Mouse (Mus musculus) kidney, adult 2 months (tissue): Measurements from ENCODE around the gene Maats1. TPM values are rescaled to one million over a fixed set of nuclear protein-coding genes. Genes with fewer than 3 reads are reported as not detected.

ENCODE experiments used
- DNase-seq: peaks from one replicate; pipeline ENCODE4 v3.0.0; 2021
- H3K27ac ChIP-seq: fragments of 200-500 bp; 2 replicates; pipeline ENCODE4 v1.5.1; 2012; ENCODE audit warnings: low read depth, low read length, control low read depth, inconsistent platforms; ENCODE audit not compliant: insufficient read depth
- H3K27me3 ChIP-seq: fragments of 200-500 bp; replicated peaks from 2 replicates; pipeline ENCODE4 v1.6.1; 2012; ENCODE audit warnings: mild to moderate bottlenecking, moderate library complexity, low read length, inconsistent platforms; ENCODE audit not compliant: control insufficient read depth, insufficient read depth
- H3K36me3 ChIP-seq: fragments of 200-500 bp; 2 replicates; pipeline ENCODE4 v1.6.1; 2012; ENCODE audit warnings: mild to moderate bottlenecking, moderate library complexity, low read length, inconsistent platforms; ENCODE audit not compliant: control insufficient read depth, insufficient read depth
- H3K4me1 ChIP-seq: fragments of 200-500 bp; 2 replicates; pipeline ENCODE4 v1.6.1; 2011; ENCODE audit warnings: low read length; ENCODE audit not compliant: control insufficient read depth, insufficient read depth
- H3K4me3 ChIP-seq: fragments of 200-500 bp; 2 replicates; pipeline ENCODE4 v1.5.1; 2011; ENCODE audit warnings: mild to moderate bottlenecking, low read depth, low read length, control low read depth; ENCODE audit not compliant: insufficient read depth
- CTCF ChIP-seq: fragments of 200-500 bp; conservative IDR thresholded peaks from 2 replicates; pipeline ENCODE4 v1.5.1; 2011; ENCODE audit warnings: low read depth, mild to moderate bottlenecking, control low read depth, low read length, moderate library complexity, mixed read lengths; ENCODE audit not compliant: insufficient read depth, insufficient read length
- POLR2A ChIP-seq: fragments of 200-500 bp; IDR thresholded peaks from one replicate; pipeline ENCODE4 v1.6.1; 2011; ENCODE audit warnings: low read depth, low read length, control low read depth
- WGBS: fragments of 180-500 bp; shearing (Covaris S2); methylation state at CpG from one replicate; pipeline ENCODE4 v1.1.7; 2018; 5-methylcytosine and 5-hydroxymethylcytosine counted together
- polyA plus RNA-seq: library from polyadenylated mRNA; depleted of rRNA; stranded (reverse); fragments of >200 nt; gene quantifications from 2 replicates; pipeline ENCODE4 v1.2.3, GENCODE M21; 2012

The Maats1 gene
- polyA plus RNA-seq, 1 experiment = 0.50 TPM

- 16% methylated on average over 6 of the region's 6 CpGs for WGBS
- DNase-seq = peak; percentile 72
- peaks cover 4% of the 10 kb centered on the region; the same call in 1 of the 2 replicates for H3K4me1 ChIP-seq
- no peak overlapping the region for H3K4me3 ChIP-seq
- no peak for TF ChIP-seq POLR2A
- TF ChIP-seq CTCF = no peak
- H3K27ac ChIP-seq = no peak overlapping the region
- H3K36me3 ChIP-seq = no peaks in the 10 kb centered on the region
- H3K27me3 ChIP-seq = no peaks in the 10 kb centered on the region
Measured at GRCm38 (mm10) chr16:38288851-38289250, 53.1 kb downstream of the Maats1 start.

DNA sequence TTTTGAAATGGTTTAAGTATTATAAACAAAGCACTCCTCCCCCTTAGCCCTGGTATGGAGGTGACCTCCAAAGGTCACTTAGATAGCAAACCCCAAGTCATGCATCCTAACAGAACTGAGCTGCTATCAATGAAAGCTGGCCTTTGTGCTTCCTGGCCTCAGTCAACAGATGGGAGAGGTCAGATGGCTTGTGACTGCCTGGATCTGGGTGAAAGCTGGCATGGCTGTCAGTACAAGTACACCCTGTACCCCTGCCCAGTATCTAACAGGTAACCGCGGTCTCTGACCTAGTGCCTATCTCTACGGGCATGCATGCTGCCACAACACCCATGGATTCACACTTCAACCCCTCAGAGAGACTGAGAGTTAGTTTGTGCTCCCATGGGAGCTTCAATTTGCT is 54.2 kb downstream of the Maats1 start:
- H3K4me3 ChIP-seq = no peak overlapping the region
- no peak overlapping the region for H3K27ac ChIP-seq
- 74% methylated on average over 3 of the region's 3 CpGs for WGBS

GRCm38 (mm10) chr16:38287357-38287756 is 54.6 kb downstream of the Maats1 start:
- Histone ChIP-seq H3K4me1 (peaks cover 9% of the 10 kb centered on the region; the same call in 1 of the 2 replicates), H3K27ac (no peak overlapping the region), H3K4me3 (no peak overlapping the region), H3K36me3 (no peaks in the 10 kb centered on the region), H3K27me3 (no peaks in the 10 kb centered on the region)
- WGBS = 91% methylated on average over 6 of the region's 6 CpGs
- TF ChIP-seq POLR2A (no peak), CTCF (no peak)
- DNase-seq = no peak

More for the DNA sequence above, 54.2 kb downstream of the Maats1 start:
- H3K36me3 ChIP-seq = no peaks in the 10 kb centered on the region
- H3K27me3 ChIP-seq = no peaks in the 10 kb centered on the region
- peaks cover 7% of the 10 kb centered on the region; the same call in 1 of the 2 replicates for H3K4me1 ChIP-seq
- DNase-seq = no peak
- TF ChIP-seq POLR2A = no peak
- no peak for TF ChIP-seq CTCF

DNA sequence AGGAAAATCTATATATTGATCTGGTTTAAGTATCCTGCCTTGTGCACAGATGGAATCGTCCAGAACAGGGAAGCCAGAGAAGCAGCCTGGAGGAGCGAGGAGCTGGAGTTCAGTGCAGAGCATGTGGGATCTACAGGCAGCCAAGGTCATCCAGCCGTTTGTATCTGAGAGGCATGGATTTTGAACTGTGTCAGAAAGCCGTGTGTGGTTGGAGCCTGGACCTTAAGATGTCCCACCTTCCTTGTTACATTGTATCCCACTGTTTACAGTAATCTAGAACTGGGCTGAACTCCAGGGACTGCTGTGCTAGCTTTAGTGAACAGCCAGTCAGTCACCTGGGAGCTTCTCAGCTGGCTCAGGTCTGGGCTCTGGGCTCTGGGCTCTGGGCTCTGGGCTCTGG is 55.4 kb downstream of the Maats1 start:
- Histone ChIP-seq H3K4me3 (no peak overlapping the region), H3K4me1 (peaks cover 9% of the 10 kb centered on the region; the same call in 1 of the 2 replicates), H3K27ac (no peak overlapping the region), H3K36me3 (no peaks in the 10 kb centered on the region), H3K27me3 (no peaks in the 10 kb centered on the region)
- TF ChIP-seq POLR2A (no peak), CTCF (no peak)
- 45% methylated on average over 4 of the region's 4 CpGs for WGBS
- DNase-seq = peak; percentile 31

DNA sequence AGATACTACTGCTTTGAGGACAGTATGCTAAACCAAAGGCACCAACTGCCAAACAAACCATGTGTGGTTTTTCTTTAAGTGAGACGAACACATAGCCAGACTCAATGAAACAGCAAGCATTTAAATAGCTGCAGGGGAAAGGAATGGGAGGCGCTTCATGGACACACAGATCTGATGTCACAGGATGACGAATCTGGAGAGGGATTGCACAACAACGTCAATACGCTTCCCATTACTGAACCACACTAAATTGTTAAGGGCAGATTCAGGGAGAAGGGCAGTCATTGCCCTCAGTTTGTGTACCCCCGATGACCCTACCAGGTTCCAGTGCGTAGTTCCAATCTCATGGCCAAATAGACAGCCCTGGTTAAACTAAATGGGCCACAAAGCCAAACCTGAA is 56.1 kb downstream of the Maats1 start:
- Histone ChIP-seq H3K4me1 (peaks cover 9% of the 10 kb centered on the region; the same call in 1 of the 2 replicates), H3K36me3 (no peaks in the 10 kb centered on the region), H3K4me3 (no peak overlapping the region), H3K27me3 (no peaks in the 10 kb centered on the region), H3K27ac (no peak overlapping the region)
- TF ChIP-seq CTCF = no peak
- TF ChIP-seq POLR2A = no peak
- 88% methylated on average over 7 of the region's 7 CpGs for WGBS
- no peak for DNase-seq

DNA sequence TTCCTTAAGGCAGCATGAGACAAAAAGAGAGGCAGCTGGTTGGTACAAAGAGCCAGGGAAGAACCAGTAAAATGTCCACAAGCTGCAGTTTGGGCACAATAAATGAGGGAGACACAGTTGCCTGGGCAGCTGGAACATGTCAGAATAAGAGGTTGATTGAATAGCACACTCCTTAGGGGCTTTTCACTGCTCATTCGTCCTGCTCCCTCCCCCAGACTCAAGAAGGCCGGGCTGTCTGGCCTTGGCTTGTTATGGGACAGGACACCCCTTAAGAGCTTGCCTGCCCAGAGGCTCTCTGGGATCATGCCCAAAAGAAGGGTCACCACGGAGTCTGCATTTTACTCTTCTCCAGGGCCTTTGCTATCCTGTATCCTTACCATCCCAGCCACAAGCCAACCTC is 58.6 kb downstream of the Maats1 start:
- TF ChIP-seq CTCF (no peak), POLR2A (no peak)
- no peak for DNase-seq
- H3K4me1 ChIP-seq = peaks cover 6% of the 10 kb centered on the region; the same call in 1 of the 2 replicates
- no peak overlapping the region for H3K4me3 ChIP-seq
- H3K27me3 ChIP-seq = no peaks in the 10 kb centered on the region
- H3K27ac ChIP-seq = no peak overlapping the region
- no peaks in the 10 kb centered on the region for H3K36me3 ChIP-seq
- WGBS = 38% methylated on average over 3 of the region's 3 CpGs

GRCm38 (mm10) chr16:38282559-38283160 is 59.3 kb downstream of the Maats1 start:
- peak; percentile 21 for DNase-seq
- Histone ChIP-seq H3K4me1 (peaks cover 6% of the 10 kb centered on the region; the same call in 1 of the 2 replicates), H3K36me3 (no peaks in the 10 kb centered on the region), H3K27me3 (no peaks in the 10 kb centered on the region), H3K27ac (no peak overlapping the region), H3K4me3 (no peak overlapping the region)
- 68% methylated on average over 7 of the region's 7 CpGs for WGBS
- TF ChIP-seq CTCF (no peak), POLR2A (no peak)

GRCm38 (mm10) chr16:38280951-38281350 is 61.0 kb downstream of the Maats1 start:
- H3K36me3 ChIP-seq = no peaks in the 10 kb centered on the region
- no peak overlapping the region for H3K27ac ChIP-seq
- H3K4me3 ChIP-seq = no peak overlapping the region
- no peak for DNase-seq
- WGBS = 75% methylated on average over 7 of the region's 7 CpGs
- H3K4me1 ChIP-seq = 0 out of 2 replicates have a peak, but pooled peaks cover 6% of the 10 kb centered on the region
- H3K27me3 ChIP-seq = no peaks in the 10 kb centered on the region
- no peak for TF ChIP-seq POLR2A
- no peak for TF ChIP-seq CTCF
